Mouse (Mus musculus) hindbrain, embryonic 16.5 days (tissue): Measurements from ENCODE around the gene Rps6ka1. TPM values are rescaled to one million over a fixed set of nuclear protein-coding genes. Genes with fewer than 3 reads are reported as not detected.

Experiments used
- ATAC-seq: fragments of 200-750 bp; cut with Nextera tagmentation; 2 replicates; pipeline ENCODE4 v1.8.0; 2017; ENCODE audit warnings: moderate TSS enrichment, moderate library complexity
- H3K27ac ChIP-seq: fragments of 300-500 bp; sonication (generic); 2 replicates; pipeline ENCODE4 v1.5.1; 2014; ENCODE audit warnings: low read depth, mild to moderate bottlenecking, control low read depth, low read length, moderate library complexity
- H3K27me3 ChIP-seq: fragments of 300-500 bp; sonication (generic); replicated peaks from 2 replicates; pipeline ENCODE4 v1.6.1; 2014; ENCODE audit warnings: low read length; ENCODE audit not compliant: control insufficient read depth, insufficient read depth
- H3K36me3 ChIP-seq: fragments of 300-500 bp; sonication (generic); 2 replicates; pipeline ENCODE4 v1.6.1; 2014; ENCODE audit warnings: mild to moderate bottlenecking, low read length, moderate library complexity, mixed read lengths; ENCODE audit not compliant: control insufficient read depth, insufficient read depth
- H3K4me1 ChIP-seq: fragments of 300-500 bp; sonication (generic); 2 replicates; pipeline ENCODE4 v1.6.1; 2014; ENCODE audit warnings: low read depth, low read length; ENCODE audit not compliant: control insufficient read depth, insufficient read depth
- H3K4me2 ChIP-seq: fragments of 300-500 bp; sonication (generic); 2 replicates; pipeline ENCODE4 v1.6.1; 2014; ENCODE audit warnings: mild to moderate bottlenecking, low read length, control low read depth, moderate library complexity
- H3K4me3 ChIP-seq: fragments of 300-500 bp; sonication (generic); 2 replicates; pipeline ENCODE4 v1.5.1; 2014; ENCODE audit warnings: mild to moderate bottlenecking, low read length, control low read depth, moderate library complexity
- H3K9ac ChIP-seq: fragments of 300-500 bp; sonication (generic); 2 replicates; pipeline ENCODE4 v1.6.1; 2014; ENCODE audit warnings: low read depth, mild to moderate bottlenecking, control low read depth, low read length, moderate library complexity
- H3K9me3 ChIP-seq: fragments of 300-500 bp; sonication (generic); 2 replicates; pipeline ENCODE4 v1.6.1; 2014; ENCODE audit warnings: mild to moderate bottlenecking, low read length, moderate library complexity; ENCODE audit not compliant: control insufficient read depth
- WGBS: fragments of 180-500 bp; shearing (Covaris S2); extraction: QIAGEN DNeasy Blood & Tissue Kit; methylation state at CpG from one replicate; pipeline ENCODE4 v1.1.7; 2014; 5-methylcytosine and 5-hydroxymethylcytosine counted together
- polyA plus RNA-seq: library from polyadenylated mRNA; unstranded; fragments of >200 nt; fragmentation: Nextera tagmentation; extraction: Ambion mirVana; gene quantifications from 2 replicates; pipeline ENCODE4 v1.2.1, GENCODE M21; 2015

Gene Rps6ka1
- polyA plus RNA-seq, 1 experiment from 2014 or later, result 28.2 TPM

DNA sequence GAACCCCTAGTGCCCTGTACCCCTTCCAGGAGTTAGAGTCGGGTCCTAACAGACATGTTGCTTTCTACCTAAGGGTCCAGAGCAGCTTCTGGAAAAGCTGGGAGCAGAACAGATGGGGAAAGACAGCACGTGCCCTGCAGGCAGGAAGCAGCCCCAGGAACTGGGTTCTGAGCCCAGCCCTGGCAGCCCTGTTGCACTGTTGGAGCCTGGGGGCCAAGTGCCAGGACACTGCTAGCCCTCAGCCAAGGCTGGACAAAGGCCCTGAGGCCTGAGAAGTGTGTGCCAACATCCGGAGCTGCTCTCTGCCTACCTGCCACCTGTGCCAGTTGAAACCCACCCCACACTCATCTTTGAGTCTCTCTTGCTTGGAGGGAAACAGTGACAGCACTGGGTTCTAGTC, 2.7 kb downstream of the Rps6ka1 start:
- WGBS, result 81% methylated on average over 3 of the region's 3 CpGs
- Histone ChIP-seq H3K4me1 (peaks cover 17% of the 10 kb centered on the region), H3K4me3 (no peak overlapping the region), H3K27me3 (no peaks in the 10 kb centered on the region), H3K27ac (no peak overlapping the region), H3K9me3 (no peaks in the 10 kb centered on the region), H3K4me2 (no peak overlapping the region), H3K36me3 (peaks cover 3% of the 10 kb centered on the region; the same call in 1 of the 2 replicates), H3K9ac (no peak overlapping the region)
- ATAC-seq, result no peak

GRCm38 (mm10) chr4:133884127-133884753, 3.4 kb downstream of the Rps6ka1 start:
- H3K4me2 ChIP-seq, result no peak overlapping the region
- H3K27ac ChIP-seq, result no peak overlapping the region
- ATAC-seq, result no peak
- no peaks in the 10 kb centered on the region for H3K9me3 ChIP-seq
- no peak overlapping the region for H3K9ac ChIP-seq
- no peak overlapping the region for H3K4me3 ChIP-seq
- H3K36me3 ChIP-seq, result peaks cover 3% of the 10 kb centered on the region; the same call in 1 of the 2 replicates
- 89% methylated on average over 8 of the region's 8 CpGs for WGBS
- peaks cover 17% of the 10 kb centered on the region for H3K4me1 ChIP-seq
- no peaks in the 10 kb centered on the region for H3K27me3 ChIP-seq

- peaks cover 14% of the 10 kb centered on the region for H3K4me1 ChIP-seq
- no peak overlapping the region for H3K4me2 ChIP-seq
- H3K36me3 ChIP-seq, result peaks cover 3% of the 10 kb centered on the region; the same call in 1 of the 2 replicates
- 85% methylated on average over 3 of the region's 3 CpGs for WGBS
- H3K9me3 ChIP-seq, result no peaks in the 10 kb centered on the region
- no peaks in the 10 kb centered on the region for H3K27me3 ChIP-seq
- H3K27ac ChIP-seq, result no peak overlapping the region
- H3K9ac ChIP-seq, result no peak overlapping the region
- H3K4me3 ChIP-seq, result no peak overlapping the region
- no peak for ATAC-seq
Measured at GRCm38 (mm10) chr4:133881851-133882250, 5.7 kb downstream of the Rps6ka1 start.

GRCm38 (mm10) chr4:133881399-133881798, 6.2 kb downstream of the Rps6ka1 start:
- Histone ChIP-seq H3K4me3 (no peak overlapping the region), H3K27ac (no peak overlapping the region), H3K36me3 (peaks cover 3% of the 10 kb centered on the region; the same call in 1 of the 2 replicates), H3K27me3 (no peaks in the 10 kb centered on the region), H3K9ac (no peak overlapping the region), H3K4me1 (peaks cover 9% of the 10 kb centered on the region), H3K9me3 (no peaks in the 10 kb centered on the region), H3K4me2 (no peak overlapping the region)
- WGBS, result 91% methylated on average over 4 of the region's 4 CpGs
- ATAC-seq, result no peak

DNA sequence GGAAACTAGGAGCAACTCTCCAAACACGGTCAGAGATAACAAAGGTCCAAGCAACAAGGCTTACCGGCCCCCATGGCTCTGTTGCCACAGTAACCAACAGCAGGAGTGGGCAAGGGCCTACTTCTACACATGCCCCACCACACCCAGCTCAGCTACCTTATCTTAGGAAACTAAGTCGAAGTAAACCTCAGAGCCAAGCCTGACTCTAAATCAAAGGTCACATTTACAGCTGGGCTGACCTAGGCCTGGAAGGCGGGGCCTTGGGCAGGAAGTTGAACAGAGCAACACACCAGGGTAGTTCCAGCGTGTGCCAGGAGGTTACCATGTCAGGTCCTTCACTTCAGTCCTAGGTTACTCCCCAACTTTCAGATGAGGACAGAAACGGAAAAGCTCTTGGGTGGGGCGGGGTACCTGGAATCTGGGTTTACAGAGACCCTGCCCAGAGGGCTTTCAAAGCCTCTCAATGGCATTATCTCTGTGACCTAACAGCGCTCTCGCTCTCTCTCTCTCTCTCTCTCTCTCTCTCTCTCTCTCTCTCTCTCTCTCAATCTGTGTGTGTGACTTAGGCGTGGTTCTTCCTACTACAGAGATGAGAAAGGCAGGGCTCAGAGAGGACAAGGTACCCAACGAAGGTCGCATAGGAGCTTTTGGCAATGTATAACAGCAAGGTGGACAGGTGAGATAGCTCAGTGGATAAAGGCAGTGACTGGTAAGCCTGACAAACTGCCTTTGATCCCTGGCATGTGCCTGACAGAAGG, 8.3 kb downstream of the Rps6ka1 start:
- WGBS, result 77% methylated on average over 12 of the region's 12 CpGs
- Histone ChIP-seq H3K27ac (no peak overlapping the region), H3K9ac (no peak overlapping the region), H3K36me3 (peaks cover 3% of the 10 kb centered on the region; the same call in 1 of the 2 replicates), H3K9me3 (no peaks in the 10 kb centered on the region), H3K4me1 (no peaks in the 10 kb centered on the region), H3K4me3 (no peak overlapping the region), H3K4me2 (no peak overlapping the region), H3K27me3 (no peaks in the 10 kb centered on the region)
- no peak for ATAC-seq

- H3K4me3 ChIP-seq, result no peak overlapping the region
- no peaks in the 10 kb centered on the region for H3K27me3 ChIP-seq
- no peak overlapping the region for H3K9ac ChIP-seq
- no peaks in the 10 kb centered on the region for H3K9me3 ChIP-seq
- H3K36me3 ChIP-seq, result peaks cover 3% of the 10 kb centered on the region; the same call in 1 of the 2 replicates
- no peaks in the 10 kb centered on the region for H3K4me1 ChIP-seq
- H3K27ac ChIP-seq, result no peak overlapping the region
- WGBS, result 90% methylated on average over 14 of the region's 14 CpGs
- no peak overlapping the region for H3K4me2 ChIP-seq
- ATAC-seq, result no peak
Measured at GRCm38 (mm10) chr4:133877850-133878755, 9.5 kb downstream of the Rps6ka1 start.

- 81% methylated on average over 13 of the region's 13 CpGs for WGBS
- no peaks in the 10 kb centered on the region for H3K9me3 ChIP-seq
- no peak overlapping the region for H3K4me2 ChIP-seq
- H3K4me3 ChIP-seq, result no peak overlapping the region
- no peak for ATAC-seq
- no peaks in the 10 kb centered on the region for H3K4me1 ChIP-seq
- no peaks in the 10 kb centered on the region for H3K36me3 ChIP-seq
- H3K9ac ChIP-seq, result no peak overlapping the region
- no peak overlapping the region for H3K27ac ChIP-seq
- H3K27me3 ChIP-seq, result no peaks in the 10 kb centered on the region
Measured at GRCm38 (mm10) chr4:133874865-133875517, 12.6 kb downstream of the Rps6ka1 start.

DNA sequence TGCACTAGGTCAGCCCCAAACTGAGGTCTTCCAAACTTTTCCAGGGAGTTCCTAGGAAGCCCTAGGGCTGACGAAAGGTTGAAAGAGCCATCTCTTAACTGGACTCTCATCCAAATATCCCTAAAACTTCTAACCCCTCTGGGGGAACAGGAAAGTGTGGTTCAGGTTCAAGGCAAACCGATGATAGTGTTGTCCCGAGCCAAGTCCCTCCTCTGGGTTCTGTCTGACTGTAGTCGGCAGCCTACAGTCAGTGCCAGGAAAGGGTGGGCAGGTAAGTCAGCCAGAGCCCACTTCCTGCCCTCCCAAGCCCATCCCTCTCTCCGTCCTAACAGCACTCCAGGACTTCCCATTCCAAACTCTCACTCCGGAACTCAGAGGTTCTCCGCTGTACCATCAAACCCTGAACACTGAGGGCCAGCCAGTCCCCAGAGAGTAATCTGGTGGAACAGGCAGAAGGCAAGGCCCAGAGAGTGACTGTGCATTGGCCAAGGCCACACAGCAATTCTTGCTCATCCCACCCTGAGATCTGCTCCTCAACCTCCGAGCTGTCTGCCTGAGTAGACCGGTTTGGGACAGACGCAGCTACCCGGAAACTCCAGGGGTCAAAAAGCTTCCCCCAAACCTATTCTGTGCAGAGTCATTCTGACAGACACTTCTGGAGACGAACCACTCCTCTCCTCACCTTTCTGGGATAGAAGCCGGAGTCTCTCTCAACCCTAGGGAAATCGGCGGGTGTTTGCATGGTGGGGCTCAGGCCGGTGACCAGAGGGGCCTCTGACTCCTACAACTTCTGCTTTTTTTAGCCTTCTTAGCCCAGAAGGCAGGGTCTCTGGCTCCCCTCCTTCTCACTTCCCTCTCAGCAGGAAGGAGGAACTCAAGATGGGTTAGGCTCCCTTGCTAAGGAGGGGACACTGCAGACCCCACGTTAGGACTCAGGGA, 13.4 kb downstream of the Rps6ka1 start:
- H3K9me3 ChIP-seq, result no peaks in the 10 kb centered on the region

More for the DNA sequence above, 13.4 kb downstream of the Rps6ka1 start:
- H3K4me2 ChIP-seq, result no peak overlapping the region
- no peaks in the 10 kb centered on the region for H3K36me3 ChIP-seq
- H3K4me3 ChIP-seq, result no peak overlapping the region
- no peak overlapping the region for H3K9ac ChIP-seq
- H3K27ac ChIP-seq, result no peak overlapping the region
- no peak for ATAC-seq
- no peaks in the 10 kb centered on the region for H3K27me3 ChIP-seq
- no peaks in the 10 kb centered on the region for H3K4me1 ChIP-seq
- WGBS, result 87% methylated on average over 17 of the region's 17 CpGs
